32 mouse cellular contexts compared by ENCODE assay signal in genomic region chr11:58604688-58605087, GRCm38 (mm10). TPM values are rescaled to one million over a fixed set of nuclear protein-coding genes. Genes with fewer than 3 reads are reported as not detected.
"Had no signal": no experiment of that assay in that cellular context is flagged by ENCODE, and none has a peak within 500 bp of the region (broad histone marks: within the 10 kb centered on the region; RNA-seq: fewer than 3 reads in every experiment).

No protein-coding gene starts in this region.

- H3K9me3 ChIP-seq: intestine, embryonic 15.5 days; limb, embryonic 10.5 days; limb, embryonic 13.5 days; liver, embryonic 13.5 days; megakaryocyte, embryonic 14.5 days; midbrain, embryonic 10.5 days; neural tube, embryonic 12.5 days; neural tube, embryonic 15.5 days; stomach, embryonic 15.5 days had no signal

- ATAC-seq: hindbrain, embryonic 16.5 days had no signal

- DNase-seq: kidney, adult 11 months; kidney, adult 8-10 months; kidney, postnatal 14 days; layer of hippocampus, postnatal 36 days; liver, embryonic 13.5 days; lung, adult 18-20 months; lung, postnatal 14 days; midbrain, embryonic 14.5 days; right cerebral cortex, adult 18-20 months; right cerebral cortex, postnatal 14 days; right cerebral cortex, postnatal 4 days; spleen, adult 18-20 months; thymus, adult 2 months; thymus, postnatal 14 days; thymus, postnatal 4 days had no signal

- H3K27me3 ChIP-seq: intestine, embryonic 15.5 days; limb, embryonic 13.5 days; liver, embryonic 13.5 days; megakaryocyte, embryonic 14.5 days; neural tube, embryonic 12.5 days; neural tube, embryonic 15.5 days; stomach, embryonic 15.5 days had no signal

- H3K36me3 ChIP-seq: intestine, embryonic 15.5 days; limb, embryonic 10.5 days; limb, embryonic 13.5 days; liver, embryonic 13.5 days; midbrain, embryonic 10.5 days; neural tube, embryonic 12.5 days; neural tube, embryonic 15.5 days; stomach, embryonic 15.5 days had no signal

- H3K4me1 ChIP-seq: intestine, embryonic 15.5 days; limb, embryonic 10.5 days; limb, embryonic 13.5 days; midbrain, embryonic 10.5 days; neural tube, embryonic 12.5 days; neural tube, embryonic 15.5 days; stomach, embryonic 15.5 days had no signal

- H3K27ac ChIP-seq: intestine, embryonic 15.5 days; left cerebral cortex, adult 2 months; limb, embryonic 10.5 days; limb, embryonic 13.5 days; liver, embryonic 13.5 days; macrophage; midbrain, embryonic 10.5 days; neural tube, embryonic 12.5 days; neural tube, embryonic 15.5 days; stomach, embryonic 15.5 days had no signal

- H3K9ac ChIP-seq: intestine, embryonic 15.5 days; limb, embryonic 13.5 days; liver, embryonic 13.5 days; neural tube, embryonic 12.5 days; neural tube, embryonic 15.5 days; stomach, embryonic 15.5 days had no signal

- H3K4me2 ChIP-seq: intestine, embryonic 15.5 days; limb, embryonic 13.5 days; liver, embryonic 13.5 days; neural tube, embryonic 12.5 days; neural tube, embryonic 15.5 days; stomach, embryonic 15.5 days had no signal

- H3K4me3 ChIP-seq: intestine, embryonic 15.5 days; left cerebral cortex, adult 2 months; limb, embryonic 10.5 days; limb, embryonic 13.5 days; liver, embryonic 13.5 days; megakaryocyte, embryonic 14.5 days; midbrain, embryonic 10.5 days; neural tube, embryonic 12.5 days; neural tube, embryonic 15.5 days; stomach, embryonic 15.5 days had no signal

RNA-seq across cellular contexts. Expression of gene Olfr324, which starts 9.8 kb away (rescaled TPM):
- total RNA-seq: layer of hippocampus, adult 8-10 months; layer of hippocampus, postnatal 10 days; layer of hippocampus, postnatal 36 days; left cerebral cortex, adult 2 months; left cerebral cortex, postnatal 14 days had no signal
- polyA plus RNA-seq: intestine, embryonic 15.5 days; kidney, embryonic 16.5 days; large intestine, adult 2 months; limb, embryonic 10.5 days; limb, embryonic 13.5 days; liver, embryonic 13.5 days; lung, embryonic 16.5 days; macrophage; midbrain, embryonic 10.5 days; midbrain, embryonic 14.5 days; neural tube, embryonic 12.5 days; stomach, embryonic 15.5 days; thymus, adult 2 months had no signal

RNA-seq across cellular contexts. Expression of gene 2210407C18Rik, which starts 11.2 kb away (rescaled TPM):
- total RNA-seq: layer of hippocampus, adult 8-10 months; layer of hippocampus, postnatal 10 days; layer of hippocampus, postnatal 36 days; left cerebral cortex, adult 2 months had no signal
- polyA plus RNA-seq: hindbrain, embryonic 16.5 days; intestine, embryonic 15.5 days; kidney, embryonic 16.5 days; limb, embryonic 10.5 days; limb, embryonic 13.5 days; liver, embryonic 13.5 days; lung, embryonic 16.5 days; macrophage; midbrain, embryonic 10.5 days; midbrain, embryonic 14.5 days; neural tube, embryonic 12.5 days; neural tube, embryonic 15.5 days had no signal

RNA-seq across cellular contexts. Expression of gene Olfr323, which starts 25.6 kb away (rescaled TPM):
- total RNA-seq: layer of hippocampus, adult 8-10 months; layer of hippocampus, postnatal 10 days; layer of hippocampus, postnatal 36 days; left cerebral cortex, adult 2 months; left cerebral cortex, postnatal 14 days had no signal
- polyA plus RNA-seq: hindbrain, embryonic 16.5 days; intestine, embryonic 15.5 days; kidney, embryonic 16.5 days; limb, embryonic 10.5 days; limb, embryonic 13.5 days; liver, embryonic 13.5 days; lung, embryonic 16.5 days; macrophage; midbrain, embryonic 10.5 days; midbrain, embryonic 14.5 days; neural tube, embryonic 12.5 days; neural tube, embryonic 15.5 days; stomach, embryonic 15.5 days had no signal

RNA-seq across cellular contexts. Expression of gene Olfr325, which starts 27.2 kb away (rescaled TPM):
- total RNA-seq: layer of hippocampus, adult 8-10 months; layer of hippocampus, postnatal 10 days; layer of hippocampus, postnatal 36 days; left cerebral cortex, adult 2 months; left cerebral cortex, postnatal 14 days had no signal
- polyA plus RNA-seq: hindbrain, embryonic 16.5 days; intestine, embryonic 15.5 days; kidney, embryonic 16.5 days; large intestine, adult 2 months; limb, embryonic 10.5 days; limb, embryonic 13.5 days; liver, embryonic 13.5 days; lung, embryonic 16.5 days; macrophage; midbrain, embryonic 10.5 days; midbrain, embryonic 14.5 days; neural tube, embryonic 12.5 days; neural tube, embryonic 15.5 days; stomach, embryonic 15.5 days; thymus, adult 2 months had no signal

RNA-seq across cellular contexts. Expression of gene Olfr224, which starts 34.3 kb away (rescaled TPM):
- total RNA-seq: layer of hippocampus, adult 8-10 months; layer of hippocampus, postnatal 10 days; layer of hippocampus, postnatal 36 days; left cerebral cortex, adult 2 months; left cerebral cortex, postnatal 14 days had no signal
- polyA plus RNA-seq: intestine, embryonic 15.5 days; kidney, embryonic 16.5 days; large intestine, adult 2 months; limb, embryonic 10.5 days; limb, embryonic 13.5 days; liver, embryonic 13.5 days; lung, embryonic 16.5 days; macrophage; midbrain, embryonic 10.5 days; midbrain, embryonic 14.5 days; neural tube, embryonic 12.5 days; stomach, embryonic 15.5 days had no signal
